Mouse (Mus musculus): Measurements from ENCODE around the gene Selenov. TPM values are rescaled to one million over a fixed set of nuclear protein-coding genes. Genes with fewer than 3 reads are reported as not detected.

Selenov gene
- polyA plus RNA-seq, 1 experiment from 2014 or later = 0.46 TPM

DNA sequence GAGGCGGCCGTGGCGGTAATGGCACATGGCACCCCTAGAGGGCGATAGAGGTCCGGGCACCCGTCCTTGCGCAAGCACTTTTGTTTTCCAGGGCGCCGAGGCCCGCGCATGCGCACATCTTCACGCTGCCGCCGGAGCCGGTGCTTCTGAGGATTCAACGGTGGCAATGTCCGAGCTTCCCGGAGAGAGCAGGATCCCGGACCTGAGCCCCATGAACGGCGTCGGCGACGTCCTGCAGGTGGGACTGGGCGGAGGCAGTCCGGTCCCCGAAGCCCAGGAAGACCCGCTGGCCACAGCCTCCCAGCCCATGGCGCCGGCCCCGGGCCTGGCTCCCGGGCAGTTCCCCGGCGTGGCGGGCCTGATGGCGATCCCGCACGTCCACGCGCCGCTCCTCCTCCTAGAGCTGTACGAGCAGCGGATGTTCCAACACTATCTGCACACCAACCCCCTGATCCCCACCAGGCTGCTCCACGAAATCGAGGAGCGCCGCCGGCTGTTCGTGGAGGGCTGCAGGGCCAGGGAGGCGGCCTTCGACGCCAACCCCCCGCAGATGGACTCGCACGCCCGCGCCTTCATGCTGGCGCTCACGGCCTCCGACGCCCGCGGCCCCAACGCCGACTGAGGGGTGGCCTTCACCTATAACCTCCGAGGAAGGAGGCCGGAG lies 13.2 kb downstream of the Selenov start, which contains the start of gene Eid2b:
TSS of gene Eid2b (plus strand) at position 125 of the 664 bp plus-strand sequence.
- Histone ChIP-seq H3K4me3 (peak within 1 kb of the TSS; percentile 68), H3K36me3 (peaks cover 11% of the 10 kb centered on the region), H3K4me1 (peaks cover 8% of the 10 kb centered on the region), H3K27ac (replicated peaks) (peak within 1 kb of the TSS; percentile 92), H3K9me3 (replicated peaks) (no peaks in the 10 kb centered on the region; the same call in 1 of the 2 replicates), H3K27me3 (ENCODE audit: low read depth, poor library complexity, severe bottlenecking) (no peaks in the 10 kb centered on the region)
- WGBS = 4% methylated on average over 68 of the region's 68 CpGs
- DNase-seq (ENCODE audit: low spot score) = peak; percentile 96

DNA sequence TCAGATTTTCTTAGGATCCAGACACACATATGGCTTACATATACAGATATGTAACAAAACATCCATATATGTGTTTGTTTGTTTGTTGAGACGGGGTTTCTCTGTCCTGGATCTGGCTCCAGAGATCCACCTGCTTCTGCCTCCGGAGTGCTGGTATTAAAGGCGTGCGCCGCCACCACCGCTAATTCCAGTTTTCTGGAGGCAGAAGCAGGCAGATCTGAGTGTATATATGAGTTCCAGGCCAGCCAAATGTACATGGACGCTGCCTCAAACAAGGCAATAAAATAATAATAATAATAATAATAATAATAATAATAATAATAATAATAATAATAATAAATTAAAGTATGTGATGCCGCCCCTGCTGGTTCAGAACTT lies 13.8 kb downstream of the Selenov start:
- no peak overlapping the region for H3K27ac ChIP-seq (replicated peaks)
- no peaks in the 10 kb centered on the region for H3K27me3 ChIP-seq (ENCODE audit: low read depth, poor library complexity, severe bottlenecking)
- no peaks in the 10 kb centered on the region for H3K9me3 ChIP-seq (replicated peaks)
- 62% methylated on average over 8 of the region's 8 CpGs for WGBS
- no peak for DNase-seq (ENCODE audit: low spot score)
- peaks cover 8% of the 10 kb centered on the region for H3K4me1 ChIP-seq
- peak overlapping the region; percentile 68; the same call in 1 of the 2 replicates for H3K4me3 ChIP-seq
- H3K36me3 ChIP-seq = peaks cover 16% of the 10 kb centered on the region

- Histone ChIP-seq H3K4me1 (peaks cover 15% of the 10 kb centered on the region), H3K36me3 (peaks cover 48% of the 10 kb centered on the region), H3K4me3 (no peak overlapping the region), H3K27me3 (ENCODE audit: low read depth, poor library complexity, severe bottlenecking) (no peaks in the 10 kb centered on the region), H3K27ac (replicated peaks) (no peak overlapping the region), H3K9me3 (replicated peaks) (peaks cover 18% of the 10 kb centered on the region)
- 71% methylated on average over 3 of the region's 3 CpGs for WGBS
- no peak for DNase-seq (ENCODE audit: low spot score)
Observed at GRCm38 (mm10) chr7:28271761-28272160, 19.2 kb downstream of the Selenov start.

DNA sequence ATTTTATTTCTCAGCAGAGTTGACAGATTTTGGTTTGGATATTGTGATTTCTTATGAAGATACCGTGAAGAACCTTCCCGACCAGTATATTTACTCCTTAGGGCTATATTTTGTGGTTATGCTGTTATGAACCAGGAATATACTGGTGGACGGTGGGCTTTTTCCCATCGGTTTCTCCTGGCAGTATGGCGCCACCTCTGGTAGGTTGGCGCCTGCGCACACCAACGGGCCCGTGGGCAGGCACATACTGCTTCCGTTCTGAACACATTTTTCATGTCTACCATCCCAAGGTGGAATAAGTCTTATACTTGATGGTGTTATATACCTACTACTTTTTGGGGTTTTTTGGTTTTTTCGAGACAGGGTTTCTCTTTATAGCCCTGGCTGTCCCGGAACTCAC lies 21.6 kb downstream of the Selenov start:
- peak overlapping the region; percentile 88; the same call in 1 of the 2 replicates for H3K4me3 ChIP-seq

DNA sequence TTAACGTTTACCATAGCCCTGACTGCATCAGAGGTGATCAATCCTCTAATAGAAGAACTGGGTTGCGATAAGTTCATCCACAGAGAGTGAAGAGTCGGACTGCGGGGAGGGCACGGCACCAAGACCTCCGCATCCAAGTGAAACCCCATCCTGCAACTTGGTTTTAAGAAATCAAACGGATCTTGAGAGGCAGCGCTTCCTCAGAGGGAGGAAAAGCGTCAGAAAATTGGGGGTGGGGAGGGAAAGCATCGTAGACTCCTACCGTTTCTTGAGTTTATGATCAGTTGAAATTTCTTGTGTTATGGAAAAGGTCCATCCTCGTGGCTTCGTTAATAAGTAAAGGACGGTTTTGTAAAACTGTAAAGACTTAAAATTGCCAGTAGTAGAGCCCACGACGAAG lies 22.4 kb downstream of the Selenov start:
- 37% methylated on average over 16 of the region's 16 CpGs for WGBS
- no peak for DNase-seq (ENCODE audit: low spot score)
- peaks cover 45% of the 10 kb centered on the region for H3K36me3 ChIP-seq
- peak overlapping the region; percentile 88 for H3K4me3 ChIP-seq
- peaks cover 18% of the 10 kb centered on the region for H3K9me3 ChIP-seq (replicated peaks)
- peaks cover 15% of the 10 kb centered on the region for H3K4me1 ChIP-seq
- no peaks in the 10 kb centered on the region for H3K27me3 ChIP-seq (ENCODE audit: low read depth, poor library complexity, severe bottlenecking)
- peak overlapping the region; percentile 96 for H3K27ac ChIP-seq (replicated peaks)

More for the DNA sequence above, 21.6 kb downstream of the Selenov start:
- Histone ChIP-seq H3K27ac (replicated peaks) (no peak overlapping the region), H3K4me1 (peaks cover 15% of the 10 kb centered on the region), H3K9me3 (replicated peaks) (peaks cover 18% of the 10 kb centered on the region), H3K27me3 (ENCODE audit: low read depth, poor library complexity, severe bottlenecking) (no peaks in the 10 kb centered on the region), H3K36me3 (peaks cover 48% of the 10 kb centered on the region)
- 92% methylated on average over 12 of the region's 12 CpGs for WGBS
- DNase-seq (ENCODE audit: low spot score) = peak; percentile 24

GRCm38 (mm10) chr7:28268042-28268531 lies 22.9 kb downstream of the Selenov start:
- Histone ChIP-seq H3K27me3 (ENCODE audit: low read depth, poor library complexity, severe bottlenecking) (no peaks in the 10 kb centered on the region), H3K36me3 (peaks cover 40% of the 10 kb centered on the region), H3K4me3 (peak overlapping the region; percentile 88), H3K4me1 (peaks cover 15% of the 10 kb centered on the region), H3K9me3 (replicated peaks) (peaks cover 18% of the 10 kb centered on the region), H3K27ac (replicated peaks) (peak overlapping the region; percentile 96)
- under 1% methylated on average over 58 of the region's 62 CpGs for WGBS
- DNase-seq (ENCODE audit: low spot score) = peak; percentile 74

- DNase-seq (ENCODE audit: low spot score) = peak; percentile 87
- H3K36me3 ChIP-seq = peaks cover 33% of the 10 kb centered on the region
- H3K27me3 ChIP-seq (ENCODE audit: low read depth, poor library complexity, severe bottlenecking) = no peaks in the 10 kb centered on the region
- H3K27ac ChIP-seq (replicated peaks) = peak within 1 kb of the TSS; percentile 96
- peaks cover 15% of the 10 kb centered on the region for H3K4me1 ChIP-seq
- peaks cover 18% of the 10 kb centered on the region for H3K9me3 ChIP-seq (replicated peaks)
- 8% methylated on average over 57 of the region's 57 CpGs for WGBS
- peak within 1 kb of the TSS; percentile 88 for H3K4me3 ChIP-seq
Observed at GRCm38 (mm10) chr7:28267129-28268041, 23.6 kb downstream of the Selenov start, which contains the start of gene Eid2. TSS of gene Eid2 (plus strand) at chr7:28267881.

DNA sequence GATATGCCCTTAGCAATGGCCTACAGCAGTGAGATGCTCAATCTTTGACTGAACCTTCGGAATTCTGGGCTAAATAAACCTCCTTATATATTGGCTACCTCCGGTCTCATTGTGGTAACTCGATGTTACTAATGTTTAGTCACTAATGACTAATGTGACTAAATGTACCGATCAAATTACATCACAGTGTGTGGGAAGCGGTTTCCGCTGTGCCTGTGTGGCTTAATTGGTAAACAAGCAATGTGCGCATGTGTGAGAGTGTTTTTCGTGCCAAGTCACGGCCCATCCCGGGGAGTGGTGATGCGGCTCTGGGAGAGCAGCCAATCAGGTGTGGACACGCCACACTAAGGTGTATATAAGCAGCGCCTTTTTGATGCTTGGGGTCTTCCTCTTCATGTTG lies 25.6 kb downstream of the Selenov start:
- WGBS = 92% methylated on average over 13 of the region's 13 CpGs

GRCm38 (mm10) chr7:28263786-28264185 lies 27.2 kb downstream of the Selenov start:
- no peaks in the 10 kb centered on the region for H3K36me3 ChIP-seq
- no peaks in the 10 kb centered on the region for H3K9me3 ChIP-seq (replicated peaks)
- no peaks in the 10 kb centered on the region for H3K27me3 ChIP-seq (ENCODE audit: low read depth, poor library complexity, severe bottlenecking)
- peaks cover 8% of the 10 kb centered on the region for H3K4me1 ChIP-seq
- no peak overlapping the region for H3K4me3 ChIP-seq
- 9% methylated on average over 15 of the region's 15 CpGs for WGBS
- peak; percentile 70 for DNase-seq (ENCODE audit: low spot score)
- H3K27ac ChIP-seq (replicated peaks) = no peak overlapping the region

More for the DNA sequence above, 25.6 kb downstream of the Selenov start:
- Histone ChIP-seq H3K27ac (replicated peaks) (no peak overlapping the region), H3K4me3 (no peak overlapping the region), H3K36me3 (peaks cover 13% of the 10 kb centered on the region), H3K9me3 (replicated peaks) (peaks cover 8% of the 10 kb centered on the region), H3K27me3 (ENCODE audit: low read depth, poor library complexity, severe bottlenecking) (no peaks in the 10 kb centered on the region), H3K4me1 (peaks cover 15% of the 10 kb centered on the region)
- no peak for DNase-seq (ENCODE audit: low spot score)

- 53% methylated on average over 5 of the region's 5 CpGs for WGBS
Observed at GRCm38 (mm10) chr7:28262861-28263260, 28.1 kb downstream of the Selenov start.

GRCm38 (mm10) chr7:28255476-28255875 lies 35.5 kb downstream of the Selenov start:
- H3K27ac ChIP-seq (replicated peaks) = no peak overlapping the region
- WGBS = 89% methylated on average over 6 of the region's 6 CpGs
- H3K36me3 ChIP-seq = no peaks in the 10 kb centered on the region
- no peaks in the 10 kb centered on the region for H3K27me3 ChIP-seq (ENCODE audit: low read depth, poor library complexity, severe bottlenecking)
- no peak overlapping the region for H3K4me3 ChIP-seq
- DNase-seq (ENCODE audit: low spot score) = no peak
- no peaks in the 10 kb centered on the region for H3K4me1 ChIP-seq
- H3K9me3 ChIP-seq (replicated peaks) = peaks cover 9% of the 10 kb centered on the region

More at GRCm38 (mm10) chr7:28262861-28263260, 28.1 kb downstream of the Selenov start:
- no peaks in the 10 kb centered on the region for H3K27me3 ChIP-seq (ENCODE audit: low read depth, poor library complexity, severe bottlenecking)
- no peaks in the 10 kb centered on the region for H3K4me1 ChIP-seq
- no peak overlapping the region for H3K4me3 ChIP-seq
- no peak for DNase-seq (ENCODE audit: low spot score)
- no peak overlapping the region for H3K27ac ChIP-seq (replicated peaks)
- no peaks in the 10 kb centered on the region for H3K36me3 ChIP-seq
- no peaks in the 10 kb centered on the region for H3K9me3 ChIP-seq (replicated peaks)

DNA sequence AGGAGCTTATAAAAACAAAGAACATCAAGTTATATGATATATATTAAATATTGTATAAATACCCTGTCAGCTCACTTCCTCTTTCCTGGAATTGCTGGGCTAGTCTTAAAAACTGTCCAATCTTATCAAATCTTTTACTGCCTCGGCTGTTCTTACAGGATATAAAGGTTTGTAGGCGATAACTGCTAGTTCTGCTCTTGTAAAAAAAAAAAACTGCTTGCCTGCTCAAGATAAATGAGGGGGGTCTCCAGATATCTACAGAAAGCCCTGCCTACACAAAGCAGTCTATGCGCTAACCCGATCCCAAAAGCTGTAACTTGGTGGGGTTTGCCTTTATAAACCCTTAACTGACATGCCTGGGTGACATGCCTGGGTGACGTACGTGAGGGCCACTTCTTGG lies 36.4 kb downstream of the Selenov start:
- Histone ChIP-seq H3K9me3 (replicated peaks) (peaks cover 9% of the 10 kb centered on the region), H3K36me3 (no peaks in the 10 kb centered on the region), H3K4me3 (no peak overlapping the region), H3K4me1 (no peaks in the 10 kb centered on the region), H3K27ac (replicated peaks) (no peak overlapping the region), H3K27me3 (ENCODE audit: low read depth, poor library complexity, severe bottlenecking) (no peaks in the 10 kb centered on the region)
- DNase-seq (ENCODE audit: low spot score) = no peak
- WGBS = 93% methylated on average over 6 of the region's 6 CpGs
